Mouse (Mus musculus): Measurements from ENCODE around the gene Zbtb22. TPM values are rescaled to one million over a fixed set of nuclear protein-coding genes. Genes with fewer than 3 reads are reported as not detected.
"Not testable (repeated sequence)": the region's sequence is repeated elsewhere in the genome, so short reads cannot be mapped to it uniquely, and the experiment has no call there.

The Zbtb22 gene
- total RNA-seq, 2 experiments from 2014 or later = 15.6 to 16.6 TPM

DNA sequence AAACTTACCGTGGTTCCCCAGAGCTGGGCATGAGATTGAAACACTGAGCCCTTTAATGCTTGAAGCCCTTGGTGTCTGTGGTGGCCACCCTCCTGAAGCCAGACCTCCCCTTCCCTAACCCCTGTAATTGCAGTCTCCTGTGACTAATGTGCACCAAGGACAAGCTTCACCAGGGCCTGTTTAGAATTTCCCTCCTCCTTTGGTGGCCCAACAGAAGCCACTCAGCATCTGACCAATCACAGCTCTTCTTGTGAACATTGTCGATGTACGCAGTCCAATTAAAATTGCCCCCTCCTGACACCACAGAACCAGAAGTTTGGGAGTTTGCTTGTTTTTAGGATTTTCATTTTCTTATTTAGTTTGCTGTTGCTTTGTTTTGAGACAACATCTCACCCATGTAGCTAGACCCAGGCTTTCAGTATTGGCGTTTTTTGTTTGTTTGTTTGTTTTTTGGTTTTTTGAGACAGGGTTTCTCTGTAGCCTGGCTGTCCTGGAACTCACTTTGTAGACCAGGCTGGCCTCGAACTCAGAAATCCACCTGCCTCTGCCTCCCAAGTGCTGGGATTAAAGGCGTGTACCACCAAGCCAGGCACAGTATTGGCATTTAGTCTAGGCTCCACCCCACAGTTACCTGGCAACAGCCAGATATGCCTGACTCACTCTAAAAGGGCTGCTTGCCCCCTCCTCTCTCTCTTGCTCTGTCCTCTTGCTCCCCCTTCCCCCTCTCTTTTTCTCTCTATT is 11.6 kb upstream of the Zbtb22 start:
- not testable (repeated sequence) for DNase-seq

DNA sequence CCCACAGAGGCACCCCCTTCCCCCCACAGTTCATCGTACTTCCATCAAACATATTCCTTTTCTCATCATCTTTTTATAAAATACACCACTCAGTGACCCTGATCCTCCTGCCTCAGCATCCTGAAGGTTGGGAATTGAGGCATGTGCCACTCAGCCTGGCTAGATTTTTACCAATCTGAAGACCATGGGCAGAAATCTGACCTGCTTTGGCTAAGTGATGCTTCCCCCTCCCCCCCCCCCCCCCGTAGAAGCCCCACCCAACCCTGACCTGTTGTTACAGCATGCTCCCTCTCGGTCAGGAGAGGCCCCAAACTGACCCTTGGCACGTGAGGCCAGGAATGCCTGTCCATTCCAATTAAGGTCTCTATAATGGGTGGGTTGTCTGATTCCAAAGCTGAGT is 10.9 kb upstream of the Zbtb22 start, which contains the start of gene Platr17:
TSS of gene Platr17 (plus strand) at position 301 of the 400 bp plus-strand sequence.
- not testable (repeated sequence) for DNase-seq

DNA sequence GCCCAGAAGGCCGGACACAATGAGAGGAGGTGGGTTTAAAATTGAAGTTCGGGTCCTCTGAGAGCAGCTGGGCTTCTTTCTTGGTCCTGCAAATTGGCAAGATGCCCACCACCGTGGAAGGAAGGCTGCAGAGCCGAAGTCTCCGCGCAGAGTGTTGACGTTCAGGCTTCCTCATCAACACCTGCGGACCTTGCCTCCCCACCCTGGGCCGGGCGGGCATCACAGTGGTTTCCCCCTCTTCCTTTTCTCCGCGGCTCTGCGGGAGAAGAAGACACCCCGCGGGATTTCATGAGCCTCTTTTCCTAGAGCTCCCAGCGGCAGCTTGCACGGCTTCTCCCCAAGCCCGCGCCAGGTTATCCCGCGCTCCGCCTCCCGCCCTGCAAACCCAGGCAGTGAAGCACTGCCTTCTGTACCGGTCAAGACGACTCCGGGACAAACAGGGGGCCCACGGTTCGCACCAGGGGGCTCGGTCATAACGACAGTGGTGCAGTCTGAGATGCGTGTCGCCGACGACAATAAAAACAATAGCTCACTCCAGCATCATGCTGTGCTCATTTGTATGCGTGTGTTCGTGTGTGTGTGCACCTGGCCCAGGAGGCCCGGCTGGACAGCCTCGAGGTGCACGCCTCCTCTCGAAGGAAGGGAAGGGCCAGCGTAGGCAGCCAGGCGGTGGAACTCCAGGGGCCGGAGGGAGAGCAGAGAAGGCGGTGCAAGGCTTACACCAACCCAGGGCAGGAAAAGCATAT is 7.2 kb upstream of the Zbtb22 start:
- no peak for DNase-seq

DNA sequence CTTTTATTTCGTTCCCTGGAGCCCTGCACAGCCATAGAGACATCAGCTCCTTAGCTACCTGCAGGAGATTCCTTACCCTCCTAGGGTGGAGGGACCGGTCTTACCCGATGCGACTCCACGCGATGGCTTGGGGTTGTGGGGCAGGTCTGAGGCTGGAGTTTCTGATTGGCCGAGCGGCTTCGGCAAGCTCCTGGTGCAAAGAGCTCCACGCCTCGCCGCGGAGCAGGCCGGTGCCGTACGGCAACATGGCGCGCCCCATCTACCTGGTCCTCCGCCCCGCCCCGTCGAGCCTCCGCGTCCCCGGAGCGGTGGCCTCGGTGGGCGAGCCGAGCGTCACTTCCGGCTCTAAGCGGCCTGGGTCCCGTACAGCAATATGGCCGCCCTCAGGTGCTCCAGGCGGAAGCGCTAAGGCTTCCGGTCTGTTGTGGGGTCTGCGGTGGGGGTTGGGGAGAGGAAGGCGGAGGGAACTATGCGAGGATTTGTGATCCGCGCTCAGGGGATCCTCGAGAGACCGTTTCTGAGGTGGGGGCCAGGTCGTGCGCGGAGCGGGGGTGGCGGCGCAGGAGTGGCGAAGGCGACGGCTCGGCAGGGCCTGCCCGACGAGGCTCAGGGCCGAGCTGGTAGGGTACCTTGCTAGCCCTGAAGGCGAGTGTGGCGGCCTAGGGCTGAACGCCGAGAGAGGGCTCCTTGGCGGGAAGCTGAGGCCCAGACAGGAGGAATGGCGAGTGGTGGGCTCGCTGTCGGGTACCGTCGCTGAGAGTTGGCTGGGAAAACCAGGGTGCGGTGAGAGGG is 6.4 kb upstream of the Zbtb22 start, which contains the start of gene Daxx:
TSS of gene Daxx (plus strand) at position 338 of the 792 bp plus-strand sequence.
- DNase-seq = peak; percentile 98 to 99

DNA sequence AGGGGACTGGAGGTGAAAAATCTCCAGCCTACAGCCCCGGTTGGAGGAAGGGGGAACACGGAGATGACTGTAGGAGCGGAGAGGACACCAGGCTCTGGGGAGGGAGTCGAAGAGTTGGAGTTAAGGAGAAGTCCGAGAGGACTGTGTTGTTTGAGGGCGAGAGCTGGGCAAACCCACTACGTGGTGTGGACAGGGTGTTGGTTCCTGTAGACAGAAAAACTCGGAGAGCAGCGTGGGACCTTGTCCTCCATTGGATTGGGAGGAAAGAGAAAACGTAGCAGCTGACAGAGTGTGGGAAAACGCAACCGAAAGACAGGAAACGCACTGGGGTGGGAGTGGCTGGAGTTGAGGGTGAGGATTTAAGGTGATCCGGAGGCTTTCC is 5.8 kb upstream of the Zbtb22 start:
- peak; percentile 68 to 76 for DNase-seq

DNA sequence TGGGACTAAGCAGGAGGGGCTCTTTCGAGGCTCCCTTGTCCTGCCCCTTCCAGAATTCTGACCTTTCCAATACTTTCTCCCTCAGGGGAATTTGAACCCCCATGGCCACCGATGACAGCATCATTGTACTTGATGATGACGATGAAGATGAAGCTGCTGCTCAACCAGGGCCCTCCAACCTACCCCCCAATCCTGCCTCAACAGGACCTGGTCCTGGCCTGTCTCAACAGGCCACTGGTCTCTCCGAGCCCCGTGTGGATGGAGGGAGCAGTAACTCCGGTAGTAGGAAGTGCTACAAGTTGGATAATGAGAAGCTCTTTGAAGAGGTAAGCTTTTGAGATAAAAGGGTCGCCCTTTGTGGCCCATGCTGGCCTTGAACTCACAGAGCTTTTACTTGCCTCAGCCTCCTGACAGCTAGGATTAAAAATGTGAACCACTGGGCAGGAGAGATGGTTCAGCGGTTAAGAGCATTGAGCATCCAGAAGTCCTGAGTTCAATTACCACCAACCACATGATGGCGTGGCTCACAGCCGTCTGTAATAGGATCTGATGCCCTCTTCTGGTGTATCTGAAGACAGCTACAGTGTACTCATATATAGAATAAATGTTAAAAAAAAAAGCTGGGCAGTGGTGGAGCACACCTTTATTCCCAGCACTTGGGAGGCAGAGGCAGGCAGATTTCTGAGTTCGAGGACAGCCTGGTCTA is 5.2 kb upstream of the Zbtb22 start:
- DNase-seq = no peak

DNA sequence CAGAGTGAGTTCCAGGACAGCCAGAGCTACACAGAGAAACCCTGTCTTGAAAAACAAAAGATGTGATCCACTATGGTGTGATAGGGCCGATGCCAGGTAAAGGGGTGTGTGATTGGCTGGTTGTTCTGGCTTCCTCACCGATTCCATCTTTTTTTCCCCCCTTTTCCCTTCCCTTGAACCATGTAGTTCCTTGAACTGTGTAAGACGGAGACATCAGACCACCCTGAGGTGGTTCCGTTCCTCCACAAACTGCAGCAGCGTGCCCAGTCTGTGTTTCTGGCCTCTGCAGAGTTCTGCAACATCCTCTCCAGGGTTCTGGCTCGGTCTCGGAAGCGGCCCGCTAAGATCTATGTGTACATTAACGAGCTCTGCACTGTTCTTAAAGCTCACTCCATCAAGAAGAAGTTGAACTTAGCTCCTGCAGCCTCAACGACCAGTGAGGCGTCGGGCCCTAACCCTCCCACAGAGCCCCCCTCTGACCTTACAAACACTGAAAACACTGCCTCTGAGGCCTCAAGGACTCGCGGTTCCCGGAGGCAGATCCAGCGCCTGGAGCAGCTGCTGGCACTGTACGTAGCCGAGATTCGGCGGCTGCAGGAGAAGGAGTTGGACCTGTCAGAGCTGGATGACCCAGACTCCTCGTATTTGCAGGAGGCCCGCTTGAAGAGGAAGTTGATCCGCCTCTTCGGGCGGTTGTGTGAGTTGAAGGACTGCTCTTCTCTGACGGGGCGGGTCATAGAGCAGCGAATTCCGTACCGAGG is 4.5 kb upstream of the Zbtb22 start:
- DNase-seq = no peak

DNA sequence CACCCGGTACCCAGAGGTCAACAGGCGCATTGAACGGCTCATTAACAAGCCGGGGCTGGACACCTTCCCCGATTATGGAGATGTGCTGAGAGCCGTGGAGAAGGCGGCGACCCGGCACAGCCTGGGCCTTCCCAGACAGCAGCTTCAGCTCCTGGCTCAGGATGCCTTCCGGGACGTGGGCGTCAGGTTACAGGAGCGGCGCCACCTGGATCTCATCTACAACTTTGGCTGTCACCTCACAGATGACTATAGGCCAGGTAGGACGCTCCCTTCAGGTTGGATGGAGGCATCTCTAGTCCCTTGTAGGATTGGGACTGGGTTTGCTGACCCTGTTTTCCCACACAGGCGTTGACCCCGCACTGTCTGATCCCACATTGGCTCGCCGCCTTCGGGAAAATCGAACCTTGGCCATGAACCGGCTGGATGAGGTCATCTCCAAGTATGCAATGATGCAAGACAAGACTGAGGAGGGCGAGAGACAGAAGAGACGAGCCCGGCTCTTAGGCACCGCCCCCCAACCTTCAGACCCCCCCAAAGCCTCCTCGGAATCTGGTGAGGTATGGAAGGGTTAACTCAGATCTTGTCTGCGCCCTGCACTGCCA is 3.8 kb upstream of the Zbtb22 start:
- DNase-seq = no peak

DNA sequence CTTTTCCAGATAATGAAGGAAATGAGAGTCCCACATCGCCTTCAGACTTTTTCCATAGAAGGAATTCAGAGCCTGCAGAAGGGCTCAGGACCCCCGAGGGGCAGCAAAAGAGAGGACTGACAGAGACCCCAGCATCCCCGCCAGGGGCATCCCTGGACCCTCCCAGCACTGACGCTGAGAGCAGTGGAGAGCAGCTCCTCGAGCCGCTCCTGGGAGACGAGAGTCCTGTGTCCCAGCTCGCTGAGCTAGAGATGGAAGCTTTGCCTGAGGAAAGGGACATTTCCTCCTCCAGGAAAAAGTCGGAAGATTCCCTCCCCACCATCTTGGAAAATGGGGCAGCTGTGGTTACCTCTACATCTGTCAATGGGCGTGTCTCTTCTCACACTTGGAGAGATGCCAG is 2.4 kb upstream of the Zbtb22 start:
- DNase-seq = no peak

DNA sequence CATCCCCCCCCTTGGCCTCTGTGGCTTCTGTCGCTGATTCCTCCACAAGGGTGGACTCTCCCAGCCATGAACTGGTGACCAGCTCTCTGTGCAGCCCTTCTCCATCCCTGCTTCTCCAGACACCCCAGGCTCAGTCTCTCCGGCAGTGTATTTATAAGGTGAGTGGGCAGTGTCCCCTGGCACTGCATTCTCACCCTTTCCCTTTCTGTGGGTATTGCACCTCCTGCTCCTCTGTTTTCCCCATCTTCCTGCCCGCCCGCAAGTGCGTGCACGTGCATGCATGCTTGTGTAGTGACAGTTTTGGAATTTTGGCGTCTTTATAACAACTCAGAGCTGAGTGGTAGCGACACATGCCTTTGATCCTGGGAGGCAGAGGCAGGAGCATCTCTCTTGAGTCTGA is 1.8 kb upstream of the Zbtb22 start:
- no peak for DNase-seq

DNA sequence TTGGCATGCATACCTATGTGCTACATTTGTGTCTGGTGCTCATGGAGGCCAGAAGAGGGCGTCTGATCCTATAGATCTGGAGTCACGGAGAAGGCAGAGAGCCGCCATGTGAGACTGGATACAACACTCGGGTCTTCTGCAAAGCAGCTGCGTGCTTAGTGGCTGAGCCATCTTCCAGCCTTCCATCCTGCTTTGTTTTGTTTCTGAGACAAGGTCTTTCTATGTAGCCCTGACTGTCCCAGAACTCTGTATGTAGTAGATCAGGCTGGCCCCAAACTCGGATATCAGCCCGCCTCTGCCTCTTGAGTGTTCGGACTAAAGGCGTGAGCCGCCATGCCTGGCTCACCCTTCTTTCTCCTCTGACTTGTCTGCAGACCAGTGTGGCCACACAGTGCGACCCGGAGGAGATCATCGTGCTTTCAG is 724 bp upstream of the Zbtb22 start:
- DNase-seq = no peak

DNA sequence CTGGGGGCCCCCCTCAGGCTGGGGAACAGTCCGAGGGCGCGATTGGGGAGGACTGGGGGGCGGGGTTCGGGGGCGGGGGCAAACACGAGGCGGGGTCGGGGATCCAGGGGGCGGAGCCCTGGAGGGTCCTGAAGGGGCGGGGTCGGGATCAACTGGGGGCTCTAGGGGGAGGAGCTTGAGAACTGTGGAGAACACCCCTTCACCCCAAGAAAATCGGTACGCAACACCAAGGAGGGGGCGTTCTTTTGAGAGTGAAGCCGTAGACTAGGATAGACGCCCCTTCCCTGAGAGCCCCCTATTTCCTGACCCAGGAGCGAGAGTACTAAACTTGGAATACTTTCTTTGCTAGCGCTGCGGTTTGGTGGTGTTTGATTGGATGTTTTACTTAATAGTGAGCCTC is 590 bp downstream of the Zbtb22 start:
- peak in 1 of 2 experiments; percentile 75 for DNase-seq

DNA sequence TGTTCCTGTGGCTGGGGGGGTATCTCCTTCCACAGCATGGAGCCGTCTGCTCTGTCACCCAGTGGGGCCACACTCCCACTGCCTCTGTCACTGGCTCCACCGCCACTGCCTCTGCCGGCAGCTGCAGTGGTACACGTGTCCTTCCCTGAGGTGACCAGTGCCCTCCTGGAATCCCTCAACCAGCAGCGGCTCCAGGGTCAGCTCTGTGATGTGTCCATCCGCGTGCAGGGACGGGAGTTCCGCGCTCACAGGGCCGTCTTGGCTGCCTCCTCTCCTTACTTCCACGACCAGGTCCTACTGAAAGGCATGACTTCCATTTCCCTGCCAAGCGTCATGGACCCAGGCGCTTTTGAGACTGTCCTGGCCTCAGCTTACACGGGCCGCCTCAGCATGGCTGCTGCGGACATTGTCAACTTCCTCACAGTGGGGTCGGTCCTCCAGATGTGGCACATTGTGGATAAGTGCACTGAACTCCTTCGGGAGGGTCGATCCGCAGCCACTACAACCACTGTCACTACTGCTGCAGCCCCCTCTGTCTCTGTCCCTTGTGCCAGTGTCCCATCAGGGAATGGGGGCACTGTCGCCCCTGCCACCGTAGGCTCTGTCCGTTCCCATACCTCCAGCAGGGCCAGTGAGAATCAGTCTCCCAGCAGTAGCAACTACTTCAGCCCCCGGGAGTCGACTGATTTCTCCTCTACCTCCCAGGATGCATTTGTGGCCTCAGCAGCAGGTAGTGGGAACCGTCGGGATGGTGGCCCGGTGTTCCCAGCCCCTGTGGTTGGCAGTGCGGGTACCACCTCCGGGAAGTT is 1.3 kb downstream of the Zbtb22 start:
- no peak for DNase-seq

DNA sequence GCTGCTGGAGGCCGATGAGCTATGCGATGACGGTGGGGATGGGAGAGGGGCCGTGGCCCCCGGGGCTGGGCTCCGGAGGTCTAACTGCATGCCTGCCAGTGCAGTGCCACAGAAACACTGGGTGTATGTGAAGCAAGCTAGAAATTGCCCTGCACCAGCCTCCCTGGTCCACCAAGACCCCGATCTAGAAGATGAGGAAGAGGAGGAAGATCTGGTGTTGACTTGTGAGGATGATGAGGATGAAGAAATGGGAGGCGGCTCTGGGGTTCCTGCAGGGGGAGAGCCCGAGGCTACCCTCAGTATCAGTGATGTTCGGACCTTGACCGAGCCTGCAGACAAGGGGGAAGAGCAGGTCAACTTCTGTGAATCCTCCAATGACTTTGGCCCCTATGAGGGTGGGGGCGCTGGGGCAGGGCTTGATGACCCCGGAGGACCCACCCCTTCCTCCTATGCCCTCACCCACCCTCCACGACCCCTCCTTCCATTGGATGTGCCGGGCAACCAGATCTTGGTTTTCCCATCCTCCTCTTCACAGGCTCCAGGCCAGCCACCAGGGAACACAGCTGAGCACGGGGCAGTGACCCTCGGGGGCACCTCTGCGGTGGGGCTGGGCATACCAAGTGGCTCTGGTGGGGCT is 2.1 kb downstream of the Zbtb22 start:
- DNase-seq = no peak

DNA sequence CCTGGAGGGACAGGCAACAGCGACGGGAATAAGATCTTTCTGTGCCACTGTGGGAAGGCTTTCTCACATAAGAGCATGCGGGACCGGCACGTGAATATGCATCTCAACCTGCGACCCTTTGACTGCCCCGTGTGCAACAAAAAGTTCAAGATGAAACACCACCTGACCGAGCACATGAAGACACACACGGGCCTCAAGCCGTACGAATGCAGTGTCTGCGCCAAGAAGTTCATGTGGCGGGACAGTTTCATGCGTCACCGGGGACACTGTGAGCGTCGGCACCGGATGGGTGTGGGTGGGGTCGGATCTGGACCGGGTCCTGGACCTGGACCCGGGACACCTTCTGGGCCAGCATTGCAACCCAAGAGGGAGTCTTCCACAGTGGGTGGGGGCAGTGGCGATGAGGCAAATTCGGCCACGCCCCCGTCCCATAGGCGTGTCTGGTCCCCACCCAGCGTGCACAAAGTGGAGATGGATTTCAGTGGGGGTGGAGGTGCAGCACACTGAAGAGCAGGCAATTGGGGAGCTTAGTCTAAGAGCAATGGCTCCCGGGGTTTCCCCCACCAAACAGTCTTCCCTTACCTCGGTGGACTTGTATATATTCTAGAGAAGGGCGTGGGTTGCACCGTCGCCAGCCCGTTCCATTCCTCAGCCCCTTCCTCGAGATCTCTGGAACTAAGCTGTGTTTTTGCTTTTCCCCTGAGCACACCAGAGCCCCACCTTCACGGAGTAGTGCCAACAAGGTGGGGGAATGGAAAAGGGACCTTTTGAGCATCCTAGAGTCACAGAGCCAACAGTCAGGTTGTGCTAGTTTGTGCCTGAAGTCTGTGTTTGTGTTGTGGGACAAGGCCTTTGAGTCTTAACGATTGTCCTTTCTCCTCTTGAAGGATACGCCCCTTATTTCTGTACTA is 2.8 kb downstream of the Zbtb22 start:
- peak; percentile 58 to 77 for DNase-seq

DNA sequence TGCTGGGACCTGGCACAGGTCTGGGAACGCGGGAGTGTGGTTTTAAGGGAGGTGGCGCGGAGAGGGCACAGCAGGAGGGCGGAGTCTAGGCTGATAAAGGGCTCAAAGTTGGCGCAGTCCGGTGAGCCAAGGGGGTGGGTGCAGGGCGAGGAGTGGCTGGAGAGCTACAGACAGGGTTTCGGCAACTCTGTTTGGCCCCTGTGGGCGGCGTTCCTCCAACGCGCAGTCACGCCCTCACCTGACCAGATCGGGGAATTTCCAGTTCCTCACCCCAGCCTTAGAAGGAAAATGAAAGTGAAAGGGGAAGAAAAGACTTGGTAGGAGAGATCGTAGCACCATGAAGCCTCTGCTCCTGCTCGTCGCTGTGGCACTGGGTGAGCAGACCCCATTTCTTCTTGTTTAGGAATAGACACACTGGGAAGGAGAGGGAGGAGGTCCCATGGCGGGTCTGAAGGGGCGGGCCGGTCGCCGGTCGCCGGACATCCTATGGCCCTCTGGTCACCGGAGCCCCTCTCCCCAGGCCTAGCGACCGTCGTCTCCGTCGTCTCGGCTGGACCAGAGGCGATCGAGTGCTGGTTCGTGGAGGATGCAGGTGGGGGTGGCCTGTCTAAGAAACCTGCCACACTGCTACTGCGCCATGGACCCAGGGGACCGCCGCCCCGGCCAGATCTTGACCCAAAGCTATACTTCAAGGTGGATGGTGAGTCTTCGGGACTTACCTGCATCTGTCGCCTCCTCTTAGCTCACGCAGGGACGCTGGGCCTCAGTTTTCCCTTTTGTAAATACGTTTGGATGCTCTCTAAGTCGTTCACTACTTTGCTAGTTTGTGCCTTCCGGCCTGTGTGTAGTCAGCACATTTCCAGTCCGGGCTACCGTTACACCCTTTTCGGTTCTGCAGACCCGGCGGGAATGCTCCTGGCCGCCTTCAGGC is 3.9 kb downstream of the Zbtb22 start:
- peak; percentile 87 to 93 for DNase-seq

Measured in heart, adult 18-20 months (tissue).